Comparison of ENCODE assay signal across 8 mouse cellular contexts in the genomic region with DNA sequence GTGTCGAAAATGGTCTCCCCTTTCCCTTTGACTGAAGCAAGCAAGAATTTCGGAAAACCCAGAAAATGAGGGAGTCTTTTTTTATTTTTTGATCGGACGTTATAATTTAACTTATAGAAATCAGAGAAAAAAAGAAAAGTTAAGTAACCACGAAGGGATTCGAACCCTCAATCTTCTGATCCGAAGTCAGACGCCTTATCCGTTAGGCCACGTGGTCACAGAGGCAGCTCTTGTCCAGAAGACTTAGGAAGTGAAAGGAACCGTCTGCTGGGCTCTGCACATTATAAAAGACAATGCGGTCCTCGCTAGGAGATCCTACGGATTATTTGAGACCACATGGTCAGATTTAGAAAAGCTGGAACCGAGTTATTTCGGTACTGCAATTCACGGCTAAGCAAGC. TPM values are rescaled to one million over a fixed set of nuclear protein-coding genes. Genes with fewer than 3 reads are reported as not detected.
A peak's percentile ranks its signal among the peaks of the same experiment; 100 is the strongest.
DNase-seq lines count a peak whose midpoint lies in the region; ATAC-seq and TF ChIP-seq lines count a peak whose summit lies in the region.

No protein-coding gene starts in this region.

- no peak for TF ChIP-seq EP300 in CH12.LX (IDR thresholded peaks at IDR 0.05; ENCODE audit: low read length)
- TF ChIP-seq EP300 in heart, postnatal 0 days (IDR thresholded peaks at IDR 0.05; ENCODE audit: low read depth) = no peak
- peak; percentile 34; the same call in 1 of the 2 replicates for TF ChIP-seq EP300 in liver, embryonic 14.5 days (IDR thresholded peaks at IDR 0.05; ENCODE audit: low read depth)

- no peaks in the 10 kb centered on the region for H3K9me3 ChIP-seq in CH12.LX (replicated peaks; ENCODE audit: low read length)
- no peaks in the 10 kb centered on the region for H3K9me3 ChIP-seq in forebrain, embryonic 13.5 days (replicated peaks)
- H3K9me3 ChIP-seq in heart, postnatal 0 days (replicated peaks; ENCODE audit: control insufficient read depth, low read length) = no peaks in the 10 kb centered on the region
- H3K9me3 ChIP-seq in liver, embryonic 14.5 days (ENCODE audit: control insufficient read depth, low read length) = no peaks in the 10 kb centered on the region
- H3K9me3 ChIP-seq in stomach, embryonic 15.5 days = no peaks in the 10 kb centered on the region

- peak overlapping the region; percentile 46 to 61 (median 53) for H3K4me3 ChIP-seq in CH12.LX (replicated peaks in 1 of 3; ENCODE audit: low read depth in 2 of 3, low read length in 2 of 3, poor library complexity in 1 of 3)
- H3K4me3 ChIP-seq in forebrain, embryonic 13.5 days = peak overlapping the region; percentile 43
- peak overlapping the region; percentile 32 for H3K4me3 ChIP-seq in heart, postnatal 0 days (ENCODE audit: low read depth, low read length)
- peak overlapping the region; percentile 46 to 56 for H3K4me3 ChIP-seq in liver, embryonic 14.5 days (ENCODE audit: insufficient read depth in 1 of 2, low read depth in 2 of 2, low read length in 2 of 2)
- peak overlapping the region; percentile 48 for H3K4me3 ChIP-seq in stomach, embryonic 15.5 days (replicated peaks)

- H3K79me2 ChIP-seq in CH12.LX (replicated peaks; ENCODE audit: control insufficient read depth, extremely low read depth, insufficient read depth, poor library complexity, severe bottlenecking) = no peaks in the 10 kb centered on the region

- H3K4me2 ChIP-seq in CH12.LX (ENCODE audit: insufficient read depth, low read depth, poor library complexity, severe bottlenecking) = peak overlapping the region; percentile 98
- peak overlapping the region; percentile 57 for H3K4me2 ChIP-seq in forebrain, embryonic 13.5 days
- peak overlapping the region; percentile 54 for H3K4me2 ChIP-seq in heart, postnatal 0 days (ENCODE audit: low read depth, low read length)
- peak overlapping the region; percentile 64 for H3K4me2 ChIP-seq in liver, embryonic 14.5 days (ENCODE audit: low read depth)
- H3K4me2 ChIP-seq in stomach, embryonic 15.5 days = peak overlapping the region; percentile 61

- no peak for TF ChIP-seq RAD21 in CH12.LX (IDR thresholded peaks at IDR 0.05; ENCODE audit: low read depth, low read length)

- peak; percentile 92 for DNase-seq in CH12.LX (ENCODE audit: extremely low read depth)
- peak; percentile 84 for DNase-seq in cerebellum, adult 11 months
- peak; percentile 87 for DNase-seq in heart, postnatal 0 days (ENCODE audit: low spot score)
- DNase-seq in kidney, postnatal 4 days = peak; percentile 92 to 93
- peak; percentile 79 to 81 (median 80) for DNase-seq in liver, embryonic 14.5 days (ENCODE audit: low read depth in 3 of 3, low spot score in 3 of 3)
- peak; percentile 89 for DNase-seq in natural killer cell, adult 2 months (ENCODE audit: low spot score in 2 of 2)

- no peaks in the 10 kb centered on the region for H3K36me3 ChIP-seq in CH12.LX (replicated peaks in 1 of 2; ENCODE audit: control insufficient read depth in 1 of 2, insufficient read depth in 1 of 2, low read length in 1 of 2)
- H3K36me3 ChIP-seq in forebrain, embryonic 13.5 days (ENCODE audit: poor library complexity, severe bottlenecking) = no peaks in the 10 kb centered on the region
- H3K36me3 ChIP-seq in heart, postnatal 0 days (replicated peaks; ENCODE audit: control insufficient read depth, insufficient read depth, low read length) = no peaks in the 10 kb centered on the region
- H3K36me3 ChIP-seq in liver, embryonic 14.5 days (replicated peaks; ENCODE audit: control insufficient read depth, insufficient read depth, low read depth) = no peaks in the 10 kb centered on the region
- H3K36me3 ChIP-seq in stomach, embryonic 15.5 days = no peaks in the 10 kb centered on the region

- no peak for TF ChIP-seq CTCF in CH12.LX (conservative IDR thresholded peaks at IDR 0.05 in 1 of 2, IDR thresholded peaks at IDR 0.05 in 1 of 2; ENCODE audit: low read depth in 2 of 2, low read length in 2 of 2)
- TF ChIP-seq CTCF in heart, postnatal 0 days (IDR thresholded peaks at IDR 0.05; ENCODE audit: low read depth) = no peak
- TF ChIP-seq CTCF in liver, embryonic 14.5 days (IDR thresholded peaks at IDR 0.05; ENCODE audit: low read depth) = no peak

- H3K4me1 ChIP-seq in CH12.LX (ENCODE audit: control insufficient read depth in 1 of 2, insufficient read depth in 2 of 2) = peaks cover 5 to 40% of the 10 kb centered on the region in 2 experiments; a peak in 3 of 4 replicates
- peaks cover 17% of the 10 kb centered on the region for H3K4me1 ChIP-seq in forebrain, embryonic 13.5 days
- H3K4me1 ChIP-seq in heart, postnatal 0 days (ENCODE audit: control insufficient read depth, insufficient read depth) = peaks cover 8% of the 10 kb centered on the region
- peaks cover 7 to 16% of the 10 kb centered on the region in 2 experiments for H3K4me1 ChIP-seq in liver, embryonic 14.5 days (replicated peaks; ENCODE audit: control insufficient read depth in 2 of 2, insufficient read depth in 2 of 2, low read length in 1 of 2)
- H3K4me1 ChIP-seq in stomach, embryonic 15.5 days = peaks cover 4% of the 10 kb centered on the region

- peak; percentile 59 for ATAC-seq in forebrain, embryonic 13.5 days
- ATAC-seq in heart, postnatal 0 days (ENCODE audit: insufficient read depth, low read depth) = no peak
- no peak for ATAC-seq in liver, embryonic 14.5 days (ENCODE audit: insufficient read depth)
- ATAC-seq in stomach, embryonic 15.5 days (ENCODE audit: insufficient read depth, low FRiP score, low read depth) = peak; percentile 23; the same call in 1 of the 2 replicates

- TF ChIP-seq POLR2A in CH12.LX (IDR thresholded peaks at IDR 0.05; ENCODE audit: low read depth, low read length) = no peak

- in situ Hi-C loops in CH12.LX (cut with MboI; ENCODE audit: low pct_ligation_motif_present, low pct_unique_long_range_greater_than_20kb, low sequenced_read_pairs) = loop anchor here (10.0 kb wide), 1 partner anchor 1492 kb away; the partner anchor contains the start of genes Hist1h2ah and Hist1h2bk

- dilution Hi-C loops in CH12.LX (cut with MboI; ENCODE audit: extremely low pct_ligation_motif_present, extremely low pct_unique_long_range_greater_than_20kb, low sequenced_read_pairs) = no loop called here

- WGBS in forebrain, embryonic 13.5 days = 1% methylated on average over 17 of the region's 17 CpGs
- WGBS in heart, postnatal 0 days = under 1% methylated on average over 17 of the region's 17 CpGs
- WGBS in liver, embryonic 14.5 days (ENCODE audit: insufficient replicate concordance) = under 1% methylated on average over 17 of the region's 17 CpGs
- WGBS in stomach, embryonic 15.5 days = under 1% methylated on average over 17 of the region's 17 CpGs

- no peak overlapping the region for H3K27ac ChIP-seq in CH12.LX (ENCODE audit: insufficient read depth, low read depth)
- H3K27ac ChIP-seq in forebrain, embryonic 13.5 days = peak overlapping the region; percentile 80
- H3K27ac ChIP-seq in heart, postnatal 0 days (ENCODE audit: low read depth) = no peak overlapping the region
- no peak overlapping the region for H3K27ac ChIP-seq in liver, embryonic 14.5 days
- peak overlapping the region; percentile 54; the same call in 1 of the 2 replicates for H3K27ac ChIP-seq in stomach, embryonic 15.5 days

- no peaks in the 10 kb centered on the region for H3K27me3 ChIP-seq in CH12.LX (replicated peaks)
- H3K27me3 ChIP-seq in forebrain, embryonic 13.5 days = no peaks in the 10 kb centered on the region
- H3K27me3 ChIP-seq in heart, postnatal 0 days (ENCODE audit: control insufficient read depth, insufficient read depth, low read length) = no peaks in the 10 kb centered on the region
- no peaks in the 10 kb centered on the region for H3K27me3 ChIP-seq in liver, embryonic 14.5 days (ENCODE audit: control insufficient read depth, insufficient read depth, low read length)
- no peaks in the 10 kb centered on the region for H3K27me3 ChIP-seq in stomach, embryonic 15.5 days (replicated peaks)

- H3K9ac ChIP-seq in CH12.LX (ENCODE audit: insufficient read depth, low read depth) = peak overlapping the region; percentile 71; the same call in 1 of the 2 replicates
- peak overlapping the region; percentile 59 for H3K9ac ChIP-seq in forebrain, embryonic 13.5 days
- peak overlapping the region; percentile 15; the same call in 1 of the 2 replicates for H3K9ac ChIP-seq in heart, postnatal 0 days (replicated peaks; ENCODE audit: low read depth, low read length)
- peak overlapping the region; percentile 59 for H3K9ac ChIP-seq in liver, embryonic 14.5 days (replicated peaks)
- no peak overlapping the region for H3K9ac ChIP-seq in stomach, embryonic 15.5 days

RNA-seq across cellular contexts. Expression of gene Hist1h4h, which starts 4.5 kb away (rescaled TPM):
- total RNA-seq in CH12.LX (2012; rRNA removed) (4,350 and 4,957 TPM in 2 replicates), CH12.LX (2014; rRNA removed) (14.0 and 19.4 TPM in 2 replicates)
- 3.4 and 5.5 TPM in 2 replicates for polyA plus RNA-seq in CH12.LX (2012; ENCODE audit: insufficient read length, low read depth)
- 5.2 and 6.4 TPM in 2 replicates for polyA plus RNA-seq in forebrain, embryonic 13.5 days (2015; fragmentation: Nextera tagmentation; extraction: Ambion mirVana)
- 3,824 and 4,565 TPM in 2 replicates for total RNA-seq in heart, postnatal 0 days (2014; rRNA removed; ENCODE audit: low replicate concordance)
- polyA plus RNA-seq in heart, postnatal 0 days (2015; fragmentation: Nextera tagmentation; extraction: Ambion mirVana) = 30.4 and 37.5 TPM in 2 replicates
- polyA plus RNA-seq in liver, embryonic 14.5 days (2012; rRNA removed) = 8.6 and 24.1 TPM in 2 replicates
- 5.3 and 6.1 TPM in 2 replicates for polyA plus RNA-seq in liver, embryonic 14.5 days (2014; fragmentation: Nextera tagmentation; extraction: Ambion mirVana)
- 6.1 and 7.3 TPM in 2 replicates for polyA plus RNA-seq in stomach, embryonic 15.5 days (2015; fragmentation: Nextera tagmentation; extraction: Ambion mirVana)

RNA-seq across cellular contexts. Expression of gene Hist1h2af, which starts 7.4 kb away (rescaled TPM):
- total RNA-seq in CH12.LX (2012; rRNA removed) (824 and 932 TPM in 2 replicates), CH12.LX (2014; rRNA removed) (45.2 and 57.1 TPM in 2 replicates)
- 68.6 and 97.0 TPM in 2 replicates for polyA plus RNA-seq in CH12.LX (2012; ENCODE audit: insufficient read length, low read depth)
- 9.5 and 10.0 TPM in 2 replicates for polyA plus RNA-seq in forebrain, embryonic 13.5 days (2015; fragmentation: Nextera tagmentation; extraction: Ambion mirVana)
- total RNA-seq in heart, postnatal 0 days (2014; rRNA removed; ENCODE audit: low replicate concordance) = 369 and 922 TPM in 2 replicates
- polyA plus RNA-seq in heart, postnatal 0 days (2015; fragmentation: Nextera tagmentation; extraction: Ambion mirVana) = 1.3 and 2.6 TPM in 2 replicates
- polyA plus RNA-seq in liver, embryonic 14.5 days (2012; rRNA removed) = 375 and 609 TPM in 2 replicates
- polyA plus RNA-seq in liver, embryonic 14.5 days (2014; fragmentation: Nextera tagmentation; extraction: Ambion mirVana) = 14.2 and 17.4 TPM in 2 replicates
- 4.1 and 13.0 TPM in 2 replicates for polyA plus RNA-seq in stomach, embryonic 15.5 days (2015; fragmentation: Nextera tagmentation; extraction: Ambion mirVana)

RNA-seq across cellular contexts. Expression of gene Hist1h3g, which starts 8.9 kb away (rescaled TPM):
- 608 and 749 TPM in 2 replicates for total RNA-seq in CH12.LX (2012; rRNA removed)
- 50.1 and 75.3 TPM in 2 replicates for total RNA-seq in CH12.LX (2014; rRNA removed)
- 3.4 and 3.6 TPM in 2 replicates for polyA plus RNA-seq in CH12.LX (2012; ENCODE audit: insufficient read length, low read depth)
- polyA plus RNA-seq in forebrain, embryonic 13.5 days (2015; fragmentation: Nextera tagmentation; extraction: Ambion mirVana) = 10.0 and 11.6 TPM in 2 replicates
- total RNA-seq in heart, postnatal 0 days (2014; rRNA removed; ENCODE audit: low replicate concordance) = 709 and 989 TPM in 2 replicates
- 2.4 and 2.5 TPM in 2 replicates for polyA plus RNA-seq in heart, postnatal 0 days (2015; fragmentation: Nextera tagmentation; extraction: Ambion mirVana)
- polyA plus RNA-seq in liver, embryonic 14.5 days (2012; rRNA removed) = 48.1 and 52.5 TPM in 2 replicates
- 8.6 and 9.6 TPM in 2 replicates for polyA plus RNA-seq in liver, embryonic 14.5 days (2014; fragmentation: Nextera tagmentation; extraction: Ambion mirVana)
- 6.5 and 7.3 TPM in 2 replicates for polyA plus RNA-seq in stomach, embryonic 15.5 days (2015; fragmentation: Nextera tagmentation; extraction: Ambion mirVana)

RNA-seq across cellular contexts. Expression of gene Hist1h2bh, which starts 16.9 kb away (rescaled TPM):
- 261 and 290 TPM in 2 replicates for total RNA-seq in CH12.LX (2012; rRNA removed)
- 5.7 and 8.0 TPM in 2 replicates for total RNA-seq in CH12.LX (2014; rRNA removed)
- 0.56 and 0.77 TPM in 2 replicates for polyA plus RNA-seq in CH12.LX (2012; ENCODE audit: insufficient read length, low read depth)
- polyA plus RNA-seq in forebrain, embryonic 13.5 days (2015; fragmentation: Nextera tagmentation; extraction: Ambion mirVana) = 0.76 and 0.97 TPM in 2 replicates
- total RNA-seq in heart, postnatal 0 days (2014; rRNA removed; ENCODE audit: low replicate concordance) = 82.5 and 133 TPM in 2 replicates
- polyA plus RNA-seq in heart, postnatal 0 days (2015; fragmentation: Nextera tagmentation; extraction: Ambion mirVana) = 0.25 and 0.31 TPM in 2 replicates
- 6.7 and 8.7 TPM in 2 replicates for polyA plus RNA-seq in liver, embryonic 14.5 days (2012; rRNA removed)
- 1.2 and 1.4 TPM in 2 replicates for polyA plus RNA-seq in liver, embryonic 14.5 days (2014; fragmentation: Nextera tagmentation; extraction: Ambion mirVana)
- polyA plus RNA-seq in stomach, embryonic 15.5 days (2015; fragmentation: Nextera tagmentation; extraction: Ambion mirVana) = 1.0 and 1.5 TPM in 2 replicates

RNA-seq across cellular contexts. Expression of gene Hist1h3f, which starts 17.5 kb away (rescaled TPM):
- 553 and 608 TPM in 2 replicates for total RNA-seq in CH12.LX (2012; rRNA removed)
- total RNA-seq in CH12.LX (2014; rRNA removed) = 5.1 and 8.0 TPM in 2 replicates
- 0.23 and 0.30 TPM in 2 replicates for polyA plus RNA-seq in CH12.LX (2012; ENCODE audit: insufficient read length, low read depth)
- 1.2 and 1.3 TPM in 2 replicates for polyA plus RNA-seq in forebrain, embryonic 13.5 days (2015; fragmentation: Nextera tagmentation; extraction: Ambion mirVana)
- total RNA-seq in heart, postnatal 0 days (2014; rRNA removed; ENCODE audit: low replicate concordance) = 441 and 779 TPM in 2 replicates
- 0.29 and 0.45 TPM in 2 replicates for polyA plus RNA-seq in heart, postnatal 0 days (2015; fragmentation: Nextera tagmentation; extraction: Ambion mirVana)
- 5.1 and 13.6 TPM in 2 replicates for polyA plus RNA-seq in liver, embryonic 14.5 days (2012; rRNA removed)
- polyA plus RNA-seq in liver, embryonic 14.5 days (2014; fragmentation: Nextera tagmentation; extraction: Ambion mirVana) = 1.00 and 1.1 TPM in 2 replicates
- 0.83 and 0.94 TPM in 2 replicates for polyA plus RNA-seq in stomach, embryonic 15.5 days (2015; fragmentation: Nextera tagmentation; extraction: Ambion mirVana)

Comparison
In these comparisons a context has a peak if more than half of its experiments do, and no peak if none do; other contexts are left out.
1. H3K27ac ChIP-seq: peak in forebrain, embryonic 13.5 days (single experiment) and stomach, embryonic 15.5 days (single experiment); none in CH12.LX (single experiment), heart, postnatal 0 days (single experiment) and liver, embryonic 14.5 days (single experiment).
2. ATAC-seq: peak in forebrain, embryonic 13.5 days (single experiment) and stomach, embryonic 15.5 days (single experiment); none in heart, postnatal 0 days (single experiment) and liver, embryonic 14.5 days (single experiment).
3. Peak in every context shown above with its lines, with median percentiles within 50 percentile points of each other: DNase-seq, H3K4me2 ChIP-seq and H3K4me3 ChIP-seq.